Mouse (Mus musculus): ENCODE results near the gene Papln.
A peak's percentile ranks its signal among the peaks of the same experiment; 100 is the strongest.

Papln gene

DNA sequence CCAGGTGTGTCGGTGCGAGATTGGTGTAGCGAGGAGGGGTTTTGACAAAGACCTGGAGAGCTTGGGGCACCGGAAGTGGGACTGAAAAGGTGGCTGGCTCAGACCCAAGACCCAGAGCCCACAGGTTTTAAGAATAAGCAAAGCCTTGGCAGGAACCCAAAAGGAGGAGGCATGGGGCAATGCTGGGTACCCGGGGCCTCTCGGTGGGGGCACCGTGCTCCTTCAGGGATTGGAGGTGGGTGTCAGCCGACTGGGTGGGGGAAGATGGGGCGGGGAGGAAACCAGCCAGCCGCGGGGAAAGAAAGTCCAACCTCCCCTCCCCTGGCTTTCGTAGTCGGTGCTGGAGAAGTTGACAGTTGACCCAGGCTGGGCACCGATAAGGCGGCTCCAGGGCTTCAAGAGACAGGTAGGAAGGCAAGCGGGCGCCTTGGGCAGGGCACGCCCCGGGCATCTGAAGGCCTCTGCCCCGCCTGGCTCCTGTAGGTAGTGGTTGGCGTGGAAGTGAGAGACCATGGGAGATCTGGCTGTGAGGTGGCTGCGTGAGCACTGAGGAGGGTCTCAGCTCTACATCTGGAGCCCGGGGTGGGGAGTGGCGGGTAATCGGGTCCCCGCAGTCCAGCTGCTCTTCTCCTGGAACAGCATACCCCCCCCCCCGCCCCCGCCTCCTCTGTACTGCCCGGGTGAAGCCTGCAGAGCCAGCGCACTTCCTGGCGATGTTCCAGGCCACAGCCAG is at the start of gene Papln:
Gene Papln, plus strand, starts transcription at position 324 of the 733 bp plus-strand sequence.
- Histone ChIP-seq H3K36me3 (ENCODE audit: insufficient read depth, low read length) (no peaks in the 10 kb centered on the region), H3K4me3 (replicated peaks; ENCODE audit: low read length) (peak within 1 kb of the TSS; percentile 73), H3K27me3 (ENCODE audit: insufficient read depth, low read length) (peaks cover 53% of the 10 kb centered on the region), H3K4me1 (replicated peaks; ENCODE audit: low read depth, low read length) (peaks cover 44% of the 10 kb centered on the region), H3K9me3 (ENCODE audit: low read length) (no peaks in the 10 kb centered on the region)
- TF ChIP-seq CTCF (conservative IDR thresholded peaks at IDR 0.05; ENCODE audit: low read length), result no peak
- TF ChIP-seq NANOG (IDR thresholded peaks at IDR 0.05; ENCODE audit: borderline replicate concordance, low read length), result no peak
- TF ChIP-seq POU5F1 (IDR thresholded peaks at IDR 0.05; ENCODE audit: borderline replicate concordance, low read length), result no peak

DNA sequence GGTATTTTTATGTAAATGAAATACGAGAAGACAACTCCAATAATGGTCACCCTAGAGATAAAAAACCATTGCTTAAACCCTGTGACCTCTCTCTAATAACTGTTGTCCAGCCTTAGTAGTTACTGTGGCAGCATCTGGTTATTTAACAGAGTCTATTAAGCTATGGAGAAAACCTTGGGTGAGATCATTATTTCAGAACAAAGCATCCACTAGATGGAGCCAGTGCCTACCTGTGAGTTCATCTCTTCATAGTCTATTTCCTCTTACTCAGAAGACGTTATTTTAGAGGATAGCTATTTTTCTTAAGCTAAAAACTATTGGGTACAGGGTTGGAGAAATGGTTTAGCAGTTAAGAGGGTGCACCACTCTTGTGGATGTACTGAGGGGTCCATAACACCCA is 49.7 kb upstream of the Papln start:
- H3K4me3 ChIP-seq (replicated peaks; ENCODE audit: low read length), result no peak overlapping the region
- TF ChIP-seq POU5F1 (IDR thresholded peaks at IDR 0.05; ENCODE audit: borderline replicate concordance, low read length) (no peak), CTCF (conservative IDR thresholded peaks at IDR 0.05; ENCODE audit: low read length) (peak; percentile 35)
- peaks cover 67% of the 10 kb centered on the region for H3K36me3 ChIP-seq (ENCODE audit: insufficient read depth, low read length)
- peaks cover 44% of the 10 kb centered on the region for H3K4me1 ChIP-seq (replicated peaks; ENCODE audit: low read depth, low read length)
- H3K9me3 ChIP-seq (ENCODE audit: low read length), result no peaks in the 10 kb centered on the region
- H3K27me3 ChIP-seq (ENCODE audit: insufficient read depth, low read length), result no peaks in the 10 kb centered on the region

- Histone ChIP-seq H3K36me3 (ENCODE audit: insufficient read depth, low read length) (peaks cover 64% of the 10 kb centered on the region), H3K27me3 (ENCODE audit: insufficient read depth, low read length) (no peaks in the 10 kb centered on the region), H3K9me3 (ENCODE audit: low read length) (no peaks in the 10 kb centered on the region), H3K4me1 (replicated peaks; ENCODE audit: low read depth, low read length) (peaks cover 64% of the 10 kb centered on the region), H3K4me3 (replicated peaks; ENCODE audit: low read length) (no peak overlapping the region)
- no peak for TF ChIP-seq POU5F1 (IDR thresholded peaks at IDR 0.05; ENCODE audit: borderline replicate concordance, low read length)
- TF ChIP-seq CTCF (conservative IDR thresholded peaks at IDR 0.05; ENCODE audit: low read length), result no peak
- TF ChIP-seq NANOG (IDR thresholded peaks at IDR 0.05; ENCODE audit: borderline replicate concordance, low read length), result no peak
Measured at GRCm38 (mm10) chr12:83716416-83717184, 46.8 kb upstream of the Papln start.

- peaks cover 76% of the 10 kb centered on the region for H3K4me1 ChIP-seq (replicated peaks; ENCODE audit: low read depth, low read length)
- no peaks in the 10 kb centered on the region for H3K27me3 ChIP-seq (ENCODE audit: insufficient read depth, low read length)
- H3K36me3 ChIP-seq (ENCODE audit: insufficient read depth, low read length), result peaks cover 66% of the 10 kb centered on the region
- TF ChIP-seq NANOG (IDR thresholded peaks at IDR 0.05; ENCODE audit: borderline replicate concordance, low read length), result peak; percentile 92
- TF ChIP-seq CTCF (conservative IDR thresholded peaks at IDR 0.05; ENCODE audit: low read length), result no peak
- no peak overlapping the region for H3K4me3 ChIP-seq (replicated peaks; ENCODE audit: low read length)
- H3K9me3 ChIP-seq (ENCODE audit: low read length), result no peaks in the 10 kb centered on the region
Measured at GRCm38 (mm10) chr12:83719431-83719830, 44.0 kb upstream of the Papln start.

- TF ChIP-seq POU5F1 (IDR thresholded peaks at IDR 0.05; ENCODE audit: borderline replicate concordance, low read length), result no peak
- TF ChIP-seq CTCF (conservative IDR thresholded peaks at IDR 0.05; ENCODE audit: low read length), result no peak
Measured at GRCm38 (mm10) chr12:83721281-83721680, 42.2 kb upstream of the Papln start.

DNA sequence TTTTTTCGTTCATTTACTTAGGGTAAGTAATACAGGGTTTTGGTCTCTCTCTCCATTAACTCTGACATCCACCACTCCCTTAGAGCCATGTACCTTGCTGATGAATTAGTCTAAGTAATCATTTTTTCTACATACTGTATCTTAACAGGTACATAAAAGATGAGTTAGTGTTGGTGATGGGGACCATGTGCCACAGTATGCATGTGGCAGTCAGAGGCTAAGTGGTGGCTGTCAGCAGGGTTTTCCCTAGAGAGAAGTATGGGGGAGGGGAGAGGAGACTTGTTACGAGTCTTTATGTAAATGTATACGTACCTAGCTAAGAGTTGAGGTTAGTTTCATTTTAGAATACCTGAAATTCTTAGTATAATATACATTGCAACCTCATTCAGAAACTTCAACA is 40.4 kb upstream of the Papln start:
- H3K4me1 ChIP-seq (replicated peaks; ENCODE audit: low read depth, low read length), result peaks cover 53% of the 10 kb centered on the region
- H3K4me3 ChIP-seq (replicated peaks; ENCODE audit: low read length), result no peak overlapping the region
- TF ChIP-seq NANOG (IDR thresholded peaks at IDR 0.05; ENCODE audit: borderline replicate concordance, low read length) (no peak), POU5F1 (IDR thresholded peaks at IDR 0.05; ENCODE audit: borderline replicate concordance, low read length) (no peak)
- H3K9me3 ChIP-seq (ENCODE audit: low read length), result no peaks in the 10 kb centered on the region
- H3K36me3 ChIP-seq (ENCODE audit: insufficient read depth, low read length), result peaks cover 74% of the 10 kb centered on the region
- H3K27me3 ChIP-seq (ENCODE audit: insufficient read depth, low read length), result no peaks in the 10 kb centered on the region

More at GRCm38 (mm10) chr12:83721281-83721680, 42.2 kb upstream of the Papln start:
- Histone ChIP-seq H3K36me3 (ENCODE audit: insufficient read depth, low read length) (peaks cover 68% of the 10 kb centered on the region), H3K4me1 (replicated peaks; ENCODE audit: low read depth, low read length) (peaks cover 69% of the 10 kb centered on the region), H3K27me3 (ENCODE audit: insufficient read depth, low read length) (no peaks in the 10 kb centered on the region), H3K4me3 (replicated peaks; ENCODE audit: low read length) (no peak overlapping the region), H3K9me3 (ENCODE audit: low read length) (no peaks in the 10 kb centered on the region)

GRCm38 (mm10) chr12:83726510-83727308 is 36.7 kb upstream of the Papln start:
- peaks cover 94% of the 10 kb centered on the region for H3K36me3 ChIP-seq (ENCODE audit: insufficient read depth, low read length)
- H3K27me3 ChIP-seq (ENCODE audit: insufficient read depth, low read length), result no peaks in the 10 kb centered on the region
- peaks cover 30% of the 10 kb centered on the region for H3K4me1 ChIP-seq (replicated peaks; ENCODE audit: low read depth, low read length)
- no peaks in the 10 kb centered on the region for H3K9me3 ChIP-seq (ENCODE audit: low read length)
- no peak overlapping the region for H3K4me3 ChIP-seq (replicated peaks; ENCODE audit: low read length)
- TF ChIP-seq CTCF (conservative IDR thresholded peaks at IDR 0.05; ENCODE audit: low read length) (no peak), POU5F1 (IDR thresholded peaks at IDR 0.05; ENCODE audit: borderline replicate concordance, low read length) (no peak)

DNA sequence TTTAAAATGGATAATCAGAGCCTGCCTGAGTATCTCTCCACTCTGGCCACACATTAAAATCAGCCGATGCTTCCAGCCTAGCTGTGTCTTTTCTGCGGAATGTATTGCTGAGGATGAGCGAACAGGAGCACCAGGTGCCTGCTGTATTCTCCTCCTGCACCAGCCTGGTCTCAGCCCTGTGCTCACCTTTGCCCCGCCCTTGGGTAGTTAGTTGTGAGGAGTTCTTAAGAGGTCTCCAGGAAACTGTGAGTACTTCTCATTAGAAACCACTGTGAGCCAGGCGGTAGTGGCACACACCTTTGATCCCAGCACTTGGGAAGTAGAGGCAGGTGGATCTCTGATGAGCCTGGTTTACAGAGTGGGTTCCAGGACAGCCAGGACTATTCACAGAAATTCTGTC is 31.2 kb upstream of the Papln start:
- H3K4me1 ChIP-seq (replicated peaks; ENCODE audit: low read depth, low read length), result peaks cover 45% of the 10 kb centered on the region
- H3K36me3 ChIP-seq (ENCODE audit: insufficient read depth, low read length), result peaks cover 92% of the 10 kb centered on the region
- H3K9me3 ChIP-seq (ENCODE audit: low read length), result no peaks in the 10 kb centered on the region
- TF ChIP-seq CTCF (conservative IDR thresholded peaks at IDR 0.05; ENCODE audit: low read length), result no peak
- TF ChIP-seq POU5F1 (IDR thresholded peaks at IDR 0.05; ENCODE audit: borderline replicate concordance, low read length), result no peak
- TF ChIP-seq NANOG (IDR thresholded peaks at IDR 0.05; ENCODE audit: borderline replicate concordance, low read length), result no peak
- H3K4me3 ChIP-seq (replicated peaks; ENCODE audit: low read length), result no peak overlapping the region
- H3K27me3 ChIP-seq (ENCODE audit: insufficient read depth, low read length), result no peaks in the 10 kb centered on the region
